Mouse (Mus musculus) bone marrow, adult 2 months (tissue): ENCODE data around the gene Tns3. TPM values are rescaled to one million over a fixed set of nuclear protein-coding genes. Genes with fewer than 3 reads are reported as not detected.

Experiments used
- H3K27ac ChIP-seq: fragments of 200-500 bp; 2 replicates; pipeline ENCODE4 v1.5.1; 2012; ENCODE audit warnings: low read depth, mild to moderate bottlenecking, control low read depth, inconsistent platforms, low read length; ENCODE audit not compliant: control insufficient read depth, poor library complexity, insufficient read depth
- H3K4me1 ChIP-seq: fragments of 200-500 bp; 2 replicates; pipeline ENCODE4 v1.6.1; 2011; ENCODE audit warnings: low read length; ENCODE audit not compliant: control insufficient read depth, insufficient read depth
- H3K4me3 ChIP-seq: fragments of 200-500 bp; replicated peaks from 2 replicates; pipeline ENCODE3; 2011; ENCODE audit warnings: mild to moderate bottlenecking, low read depth, low read length, control low read depth; ENCODE audit not compliant: control insufficient read depth
- CTCF ChIP-seq: fragments of 200-500 bp; IDR thresholded peaks from 2 replicates; pipeline ENCODE4 v1.5.1; 2011; ENCODE audit warnings: low read length, control low read depth; ENCODE audit not compliant: control insufficient read depth, insufficient read depth
- POLR2A ChIP-seq: fragments of 200-500 bp; IDR thresholded peaks from 2 replicates; pipeline ENCODE4 v1.6.1; 2011; ENCODE audit warnings: low read depth, mild to moderate bottlenecking, control low read depth, low read length, borderline replicate concordance; ENCODE audit not compliant: control insufficient read depth
- WGBS: fragments of 180-500 bp; shearing (Covaris S2); methylation state at CpG from one replicate; pipeline ENCODE4 v1.1.7; 2018; 5-methylcytosine and 5-hydroxymethylcytosine counted together
- polyA plus RNA-seq: library from polyadenylated mRNA; stranded (reverse); fragments of >200 nt; gene quantifications from 2 replicates; pipeline ENCODE4 v1.2.4, GENCODE M21; 2011; ENCODE audit warnings: low replicate concordance; ENCODE audit not compliant: missing spikeins, insufficient read depth, insufficient read length

Tns3 gene
- polyA plus RNA-seq, 1 experiment = 14.9 TPM

DNA sequence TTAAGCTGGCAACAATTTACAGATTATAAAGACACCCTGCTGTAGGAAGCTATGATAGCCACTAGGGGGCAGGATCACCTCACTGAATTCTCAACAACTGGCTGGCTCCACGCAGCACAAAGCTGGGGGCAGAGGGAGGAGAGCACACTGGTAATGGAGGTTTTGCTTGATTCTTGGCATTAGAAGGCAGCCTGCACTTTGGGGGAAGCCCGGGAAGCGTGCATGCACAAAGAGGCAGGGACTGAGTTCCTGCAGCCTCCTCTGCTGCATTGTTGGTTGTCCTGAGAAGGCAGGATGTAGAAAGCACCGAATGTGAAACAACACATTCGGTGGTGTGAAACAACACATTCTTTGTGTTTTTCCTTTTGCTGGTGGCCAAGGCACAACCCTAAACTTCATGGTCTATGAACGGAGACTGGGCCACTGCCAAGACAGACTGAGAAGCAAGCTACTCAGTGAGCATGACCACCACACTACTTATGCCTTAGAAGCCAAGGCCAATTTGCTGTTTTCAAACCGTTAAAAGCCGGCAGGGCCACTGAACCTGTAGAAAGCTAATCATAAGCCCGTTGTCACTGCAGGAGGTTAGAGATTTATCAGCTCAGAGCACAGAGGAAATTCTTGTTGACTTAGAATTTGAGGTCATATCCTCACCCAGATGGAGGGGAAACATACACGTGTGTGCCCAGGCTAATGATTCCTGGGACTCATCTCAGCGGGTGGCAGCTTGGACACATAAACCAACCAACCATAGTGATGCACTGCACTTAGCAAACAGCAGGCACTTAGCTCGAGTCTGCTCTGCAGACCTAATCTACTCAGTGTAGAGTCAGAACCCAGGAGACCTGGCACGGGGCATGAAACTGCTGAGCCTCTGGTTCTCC, 239.8 kb downstream of the Tns3 start:
- H3K27ac ChIP-seq = no peak overlapping the region
- no peaks in the 10 kb centered on the region for H3K4me1 ChIP-seq
- 33% methylated on average over 13 of the region's 13 CpGs for WGBS
- H3K4me3 ChIP-seq = no peak overlapping the region
- TF ChIP-seq CTCF (peak; percentile 72; the same call in 1 of the 2 replicates), POLR2A (no peak)

DNA sequence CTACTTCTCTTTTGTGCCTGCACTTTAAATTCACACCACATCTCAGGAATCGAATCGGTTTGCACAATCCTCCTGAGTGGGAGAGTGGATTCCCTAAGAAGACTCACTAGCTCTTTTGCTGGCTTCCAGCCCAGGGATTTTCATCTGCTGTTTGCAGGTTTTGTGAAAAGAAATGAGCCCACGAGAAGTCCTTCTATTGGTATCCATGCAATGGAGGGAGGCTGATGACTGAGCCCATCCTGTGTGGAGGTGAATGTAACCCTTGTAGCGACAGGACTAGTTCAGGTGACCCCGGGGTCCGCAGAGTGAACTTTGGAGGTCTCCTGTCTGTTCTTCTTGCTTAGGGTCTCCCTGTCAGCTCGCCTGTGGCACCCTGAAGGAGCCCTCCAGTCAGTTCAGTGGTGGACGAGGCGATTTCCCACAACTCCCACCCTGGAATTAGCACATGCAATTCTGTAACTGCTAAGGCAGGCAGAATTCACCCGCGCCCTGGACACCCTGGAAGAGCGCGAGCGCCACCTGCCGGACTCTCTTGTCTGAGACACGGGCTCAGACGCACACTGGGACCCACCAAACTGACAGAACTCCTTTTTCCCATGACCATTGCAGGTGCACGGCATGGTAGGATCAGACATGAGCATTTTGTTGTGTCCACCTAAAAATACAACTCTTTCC, 259.0 kb downstream of the Tns3 start:
- Histone ChIP-seq H3K27ac (no peak overlapping the region), H3K4me1 (no peaks in the 10 kb centered on the region), H3K4me3 (no peak overlapping the region)
- TF ChIP-seq POLR2A = no peak
- peak; percentile 69 for TF ChIP-seq CTCF
- 26% methylated on average over 18 of the region's 18 CpGs for WGBS

DNA sequence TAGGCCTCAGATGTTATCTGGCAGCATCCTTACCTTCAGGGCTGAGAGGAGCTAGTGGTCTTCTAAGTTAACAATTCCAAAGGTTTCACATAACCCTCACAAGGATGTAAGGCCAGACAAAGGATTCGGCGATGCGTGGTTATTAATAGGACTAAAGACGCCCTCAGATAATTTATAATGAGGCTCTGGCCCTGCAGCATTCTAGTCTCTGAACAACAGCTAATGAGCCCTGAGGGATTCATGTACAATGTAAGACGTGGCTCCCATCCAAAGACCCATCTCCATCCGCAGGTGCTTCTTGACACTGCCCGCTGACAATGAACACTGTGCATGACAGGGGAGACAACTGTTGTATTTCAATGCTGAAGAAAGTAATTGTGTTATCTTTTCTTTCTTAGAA, 263.0 kb downstream of the Tns3 start:
- H3K4me1 ChIP-seq = no peaks in the 10 kb centered on the region
- no peak overlapping the region for H3K4me3 ChIP-seq
- no peak overlapping the region for H3K27ac ChIP-seq
- 90% methylated on average over 7 of the region's 7 CpGs for WGBS
- TF ChIP-seq POLR2A (no peak), CTCF (no peak)

DNA sequence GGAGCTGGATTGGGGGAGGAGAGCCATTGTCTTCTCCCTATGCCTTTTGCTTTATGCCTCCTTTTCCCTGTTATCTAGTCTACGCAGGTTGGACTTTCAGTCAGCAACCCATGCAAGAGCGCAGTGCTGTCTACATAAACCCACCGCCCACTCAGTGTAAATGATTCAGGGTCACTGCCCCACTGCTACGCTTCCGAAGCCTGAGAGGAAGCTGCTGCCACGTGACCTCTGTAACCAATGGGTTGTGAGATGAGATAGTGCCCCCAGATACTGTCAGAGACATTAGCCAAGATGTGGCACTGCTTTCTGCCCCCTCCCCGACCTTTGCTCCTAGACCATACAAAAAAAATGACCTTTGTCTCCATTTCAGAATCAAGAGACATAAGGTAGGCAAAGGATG, 268.0 kb downstream of the Tns3 start:
- TF ChIP-seq POLR2A = no peak
- no peak for TF ChIP-seq CTCF
- Histone ChIP-seq H3K27ac (no peak overlapping the region), H3K4me1 (no peaks in the 10 kb centered on the region), H3K4me3 (no peak overlapping the region)
- WGBS = 76% methylated on average over 7 of the region's 7 CpGs

DNA sequence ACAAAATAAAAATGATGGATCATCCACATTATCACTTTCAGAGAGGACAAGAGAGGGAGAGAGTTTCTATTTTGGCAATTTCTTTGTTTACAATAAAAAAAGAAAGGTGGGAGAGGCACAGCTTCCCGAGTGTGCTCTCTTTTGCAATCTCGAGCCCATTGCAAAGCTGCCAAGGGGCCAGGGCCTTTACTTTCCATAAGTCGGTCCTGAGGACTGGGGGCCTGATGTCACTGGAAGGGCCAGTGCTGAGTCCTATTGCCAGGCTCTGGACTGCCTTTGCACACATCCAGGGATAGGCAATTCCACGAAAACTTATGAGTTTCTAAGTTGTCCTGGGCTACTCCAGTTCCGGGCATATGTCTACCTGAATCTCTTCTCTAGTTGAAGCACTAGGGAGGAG, 272.8 kb downstream of the Tns3 start:
- WGBS = 70% methylated on average over 5 of the region's 5 CpGs
- no peaks in the 10 kb centered on the region for H3K4me1 ChIP-seq
- TF ChIP-seq CTCF (no peak), POLR2A (no peak)
- no peak overlapping the region for H3K4me3 ChIP-seq
- no peak overlapping the region for H3K27ac ChIP-seq

DNA sequence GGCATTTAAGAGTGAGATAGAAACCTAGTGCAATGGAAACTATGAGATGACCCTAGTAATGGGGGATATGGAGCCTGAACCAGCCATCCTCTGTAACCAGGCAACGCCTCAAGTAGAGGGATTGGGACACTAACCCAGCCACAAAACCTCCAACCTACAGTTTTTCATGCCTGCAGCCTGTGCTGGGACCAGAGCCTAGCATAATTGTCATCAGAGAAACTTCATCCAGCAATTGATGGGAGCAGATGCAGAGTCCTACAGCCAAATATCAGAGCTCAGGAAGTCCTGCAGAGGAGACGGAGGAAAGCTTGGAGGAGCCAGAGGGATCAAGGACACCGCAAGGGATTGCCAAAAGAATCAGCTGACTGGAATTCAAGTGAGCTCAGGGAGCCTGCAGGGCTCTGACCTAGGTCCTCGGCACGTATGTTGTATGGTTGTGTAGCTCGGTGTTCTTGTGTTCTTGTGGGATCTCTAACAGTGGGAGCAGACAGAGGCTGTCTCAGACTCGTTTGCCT, 278.4 kb downstream of the Tns3 start:
- Histone ChIP-seq H3K4me1 (no peaks in the 10 kb centered on the region), H3K4me3 (no peak overlapping the region), H3K27ac (no peak overlapping the region)
- TF ChIP-seq POLR2A (no peak), CTCF (no peak)
- WGBS = 79% methylated on average over 7 of the region's 7 CpGs
